ENCODE assay signal across 35 mouse cellular contexts in the genomic region with DNA sequence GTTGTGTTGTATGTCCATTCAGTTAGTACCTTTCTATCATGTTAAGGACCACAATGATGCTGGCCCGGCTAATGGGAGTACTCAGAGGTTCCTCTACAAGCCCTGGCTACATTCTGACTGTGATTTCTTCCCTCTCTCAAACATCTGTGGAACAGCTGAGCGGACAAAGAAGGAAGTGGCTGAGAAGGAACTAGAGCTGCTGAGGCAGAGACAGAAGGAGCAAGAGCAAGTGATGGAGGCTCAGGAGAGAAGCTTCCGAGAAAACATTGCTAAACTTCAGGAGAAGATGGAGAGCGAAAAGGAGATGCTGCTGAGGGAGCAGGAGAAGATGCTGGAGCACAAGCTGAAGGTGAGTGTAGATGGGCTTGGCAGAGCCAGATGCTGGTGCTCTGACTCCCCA. TPM values are rescaled to one million over a fixed set of nuclear protein-coding genes. Genes with fewer than 3 reads are reported as not detected.
"Had no signal": no experiment of that assay in that cellular context is flagged by ENCODE, and none has a peak within 500 bp of the region (broad histone marks: within the 10 kb centered on the region; RNA-seq: fewer than 3 reads in every experiment).

No protein-coding gene starts in this region.

- H3K4me2 ChIP-seq: embryonic facial prominence, embryonic 12.5 days; embryonic facial prominence, embryonic 13.5 days; embryonic facial prominence, embryonic 15.5 days; forebrain, embryonic 12.5 days; forebrain, embryonic 13.5 days; forebrain, embryonic 15.5 days had no signal

- H3K9ac ChIP-seq: embryonic facial prominence, embryonic 12.5 days; embryonic facial prominence, embryonic 13.5 days; embryonic facial prominence, embryonic 15.5 days; forebrain, embryonic 12.5 days; forebrain, embryonic 13.5 days; forebrain, embryonic 15.5 days; forebrain, postnatal 0 days had no signal

- H3K27ac ChIP-seq: embryonic facial prominence, embryonic 10.5 days; embryonic facial prominence, embryonic 12.5 days; embryonic facial prominence, embryonic 13.5 days; embryonic facial prominence, embryonic 15.5 days; forebrain, embryonic 10.5 days; forebrain, embryonic 12.5 days; forebrain, embryonic 13.5 days; forebrain, embryonic 15.5 days; gastrocnemius, adult 2 months; heart, adult 2 months had no signal

- H3K4me3 ChIP-seq: embryonic facial prominence, embryonic 10.5 days; embryonic facial prominence, embryonic 12.5 days; embryonic facial prominence, embryonic 13.5 days; embryonic facial prominence, embryonic 15.5 days; erythroblast, embryonic 14.5 days; forebrain, embryonic 10.5 days; forebrain, embryonic 12.5 days; forebrain, embryonic 13.5 days; forebrain, embryonic 15.5 days; gastrocnemius, adult 2 months; heart, adult 2 months had no signal

- DNase-seq: cerebellum, adult 2 months; cerebellum, adult 8-10 months; cerebellum, adult 9-10 months; cerebellum, adult 9-11 months; cerebellum, postnatal 10 days; cerebellum, postnatal 14 days; cerebellum, postnatal 25 days; cerebellum, postnatal 36 days; embryo, embryonic 11 days; forebrain, postnatal 0 days; gastrocnemius, adult 2 months; gastrocnemius, postnatal 10 days; gastrocnemius, postnatal 14 days; gastrocnemius, postnatal 25 days; gastrocnemius, postnatal 36 days; heart, adult 18-20 months; heart, adult 2 months had no signal

- H3K27me3 ChIP-seq: embryonic facial prominence, embryonic 12.5 days; embryonic facial prominence, embryonic 13.5 days; embryonic facial prominence, embryonic 15.5 days; forebrain, embryonic 12.5 days; forebrain, embryonic 13.5 days; forebrain, embryonic 15.5 days had no signal

- H3K9me3 ChIP-seq: embryonic facial prominence, embryonic 10.5 days; embryonic facial prominence, embryonic 12.5 days; embryonic facial prominence, embryonic 13.5 days; embryonic facial prominence, embryonic 15.5 days; forebrain, embryonic 10.5 days; forebrain, embryonic 12.5 days; forebrain, embryonic 13.5 days; forebrain, embryonic 15.5 days had no signal

- H3K4me1 ChIP-seq: embryonic facial prominence, embryonic 10.5 days; embryonic facial prominence, embryonic 12.5 days; embryonic facial prominence, embryonic 13.5 days; embryonic facial prominence, embryonic 15.5 days; forebrain, embryonic 10.5 days; forebrain, embryonic 12.5 days; forebrain, embryonic 13.5 days; forebrain, embryonic 15.5 days had no signal

- H3K36me3 ChIP-seq: embryonic facial prominence, embryonic 10.5 days; embryonic facial prominence, embryonic 12.5 days; embryonic facial prominence, embryonic 13.5 days; embryonic facial prominence, embryonic 15.5 days; forebrain, embryonic 10.5 days; forebrain, embryonic 12.5 days; forebrain, embryonic 15.5 days had no signal

- ATAC-seq: forebrain, embryonic 13.5 days; forebrain, embryonic 14.5 days; forebrain, embryonic 15.5 days; forebrain, embryonic 16.5 days; forebrain, postnatal 0 days had no signal

RNA-seq across cellular contexts. Expression of a gene that starts 10.9 kb away (rescaled TPM):
- polyA plus RNA-seq: erythroblast, embryonic 14.5 days had no signal

RNA-seq across cellular contexts. Expression of a gene that starts 23.9 kb away (rescaled TPM):
- total RNA-seq: common myeloid progenitor, adult 5-6 weeks; forebrain, postnatal 0 days; gastrocnemius, adult 8-10 months; gastrocnemius, postnatal 10 days; granulocyte monocyte progenitor cell, adult 5-6 weeks had no signal
- polyA plus RNA-seq: cerebellum, adult 2 months; cortical plate, adult 2 months; embryonic facial prominence, embryonic 10.5 days; embryonic facial prominence, embryonic 11.5 days; embryonic facial prominence, embryonic 12.5 days; embryonic facial prominence, embryonic 13.5 days; embryonic facial prominence, embryonic 15.5 days; erythroblast, embryonic 14.5 days; forebrain, embryonic 10.5 days; forebrain, embryonic 11.5 days; forebrain, embryonic 12.5 days; forebrain, embryonic 13.5 days; forebrain, embryonic 14.5 days; forebrain, embryonic 15.5 days; forebrain, embryonic 16.5 days; forebrain, postnatal 0 days; frontal cortex, adult 2 months had no signal

RNA-seq across cellular contexts. Expression of a gene that starts 49.7 kb away (rescaled TPM):
- polyA plus RNA-seq: erythroblast, embryonic 14.5 days; forebrain, embryonic 10.5 days had no signal
